Mouse (Mus musculus): Measurements from ENCODE around the gene Shisa3. TPM values are rescaled to one million over a fixed set of nuclear protein-coding genes. Genes with fewer than 3 reads are reported as not detected.

Gene Shisa3
- total RNA-seq, 2 experiments from 2014 or later, result 0.27 to 0.68 TPM

GRCm38 (mm10) chr5:67670158-67670557 lies 62.5 kb downstream of the Shisa3 start:
- no peak for DNase-seq (ENCODE audit: extremely low spot score in 1 of 2, low spot score in 1 of 2)

- DNase-seq (ENCODE audit: extremely low spot score in 1 of 2, low spot score in 1 of 2), result no peak
Observed at GRCm38 (mm10) chr5:67673008-67673407, 65.3 kb downstream of the Shisa3 start.

Small RNA genes lying within 50 kb of the gene (microRNA-seq; reads per million reads assigned to microRNA genes)
- 0 reads per million in 2 experiments for gene Gm23617

Other genes with a start within 250 kb of the Shisa3 start
- 1 to 10 TPM; 8.7 to 9.9 TPM for gene Bend4, start 179.6 kb upstream of the Shisa3 start, total RNA-seq (2021)
- 100 to 1,000 TPM; 162 to 182 TPM for gene Atp8a1, start 239.6 kb downstream of the Shisa3 start, total RNA-seq (2021)